Mouse (Mus musculus) kidney, postnatal 4 days (tissue): ENCODE results near the gene Rimbp3.
"Not testable (repeated sequence)": the region's sequence is repeated elsewhere in the genome, so short reads cannot be mapped to it uniquely, and the experiment has no call there.

Experiments
- DNase-seq, 2 experiments: peaks; one replicate each; pipeline ENCODE4 v3.0.0; 2021; ENCODE audit warnings: mixed read lengths in 2 of 2

Rimbp3 gene

DNA sequence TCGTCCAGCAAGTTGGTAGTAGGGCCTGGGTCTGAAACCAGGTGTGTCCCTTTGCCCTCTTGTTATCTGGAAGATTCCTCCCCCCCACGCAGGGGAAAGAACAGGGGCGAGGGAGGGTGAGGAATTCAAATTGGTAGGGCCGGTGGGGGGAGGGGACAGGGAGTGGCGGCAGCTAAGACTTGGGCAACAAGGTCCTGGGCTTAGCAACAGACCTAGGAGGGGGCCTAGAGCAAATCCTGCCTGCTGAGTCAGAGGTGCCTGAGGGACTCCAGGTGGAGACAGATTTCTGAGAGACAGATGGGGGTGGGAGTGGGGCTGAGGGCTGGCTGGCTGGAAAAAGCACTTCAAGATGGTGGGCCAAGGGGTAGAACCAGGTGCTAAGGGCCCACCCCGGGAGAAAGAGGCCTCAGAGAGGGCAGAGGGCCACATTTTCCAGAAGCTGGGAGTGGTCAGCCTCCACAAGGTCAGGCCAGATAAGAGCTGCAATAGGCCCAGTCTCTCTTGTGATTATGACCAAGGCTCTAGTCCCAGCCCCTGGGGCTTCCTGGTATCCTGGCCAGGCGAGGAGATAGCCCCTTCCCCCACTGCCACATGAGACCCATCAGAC lies 11.8 kb downstream of the Rimbp3 start:
- DNase-seq, result no peak

- peak; percentile 95 to 97 for DNase-seq
Measured at GRCm38 (mm10) chr16:17222197-17222596, 13.8 kb downstream of the Rimbp3 start.

DNA sequence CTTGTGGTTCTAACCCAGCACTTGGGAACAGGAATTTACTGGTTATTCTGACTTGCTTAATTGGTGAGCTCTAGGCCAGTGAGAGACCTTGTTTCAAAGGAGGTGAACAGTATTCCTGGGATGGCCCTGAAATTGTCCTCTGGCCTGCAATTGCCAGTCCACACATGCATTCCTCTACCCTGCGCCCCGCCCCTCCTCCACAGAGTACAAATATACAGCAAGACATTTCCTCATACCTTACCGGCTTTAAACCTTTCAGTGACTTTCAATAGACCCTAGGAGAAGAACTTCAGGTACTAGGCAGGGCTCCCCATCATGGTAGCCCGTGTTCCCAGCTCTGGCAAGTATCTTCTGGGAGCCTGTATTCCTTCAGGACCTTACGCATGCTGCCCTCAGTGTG lies 17.2 kb downstream of the Rimbp3 start:
- no peak for DNase-seq

DNA sequence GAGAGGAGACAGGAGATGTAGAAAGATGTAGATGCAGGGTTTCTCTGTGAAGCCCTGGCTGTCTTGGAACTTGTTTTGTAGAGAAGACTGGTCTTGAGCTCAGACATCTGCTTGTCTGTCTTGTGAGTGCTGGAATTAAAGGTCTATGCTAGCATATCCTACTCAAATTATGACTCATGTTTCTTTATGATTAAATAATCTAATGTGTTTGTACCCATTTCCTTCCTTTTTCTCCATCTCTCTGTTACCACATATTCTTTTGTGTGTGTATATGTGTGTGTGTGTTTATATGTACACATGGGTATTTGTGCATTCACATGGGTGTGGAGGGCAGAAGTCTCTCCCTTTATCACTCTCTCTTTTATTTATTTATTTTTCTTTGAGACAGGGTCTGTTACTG lies 18.1 kb downstream of the Rimbp3 start:
- no peak for DNase-seq

- not testable (repeated sequence) for DNase-seq
Measured at GRCm38 (mm10) chr16:17231523-17231922, 23.1 kb downstream of the Rimbp3 start.

DNA sequence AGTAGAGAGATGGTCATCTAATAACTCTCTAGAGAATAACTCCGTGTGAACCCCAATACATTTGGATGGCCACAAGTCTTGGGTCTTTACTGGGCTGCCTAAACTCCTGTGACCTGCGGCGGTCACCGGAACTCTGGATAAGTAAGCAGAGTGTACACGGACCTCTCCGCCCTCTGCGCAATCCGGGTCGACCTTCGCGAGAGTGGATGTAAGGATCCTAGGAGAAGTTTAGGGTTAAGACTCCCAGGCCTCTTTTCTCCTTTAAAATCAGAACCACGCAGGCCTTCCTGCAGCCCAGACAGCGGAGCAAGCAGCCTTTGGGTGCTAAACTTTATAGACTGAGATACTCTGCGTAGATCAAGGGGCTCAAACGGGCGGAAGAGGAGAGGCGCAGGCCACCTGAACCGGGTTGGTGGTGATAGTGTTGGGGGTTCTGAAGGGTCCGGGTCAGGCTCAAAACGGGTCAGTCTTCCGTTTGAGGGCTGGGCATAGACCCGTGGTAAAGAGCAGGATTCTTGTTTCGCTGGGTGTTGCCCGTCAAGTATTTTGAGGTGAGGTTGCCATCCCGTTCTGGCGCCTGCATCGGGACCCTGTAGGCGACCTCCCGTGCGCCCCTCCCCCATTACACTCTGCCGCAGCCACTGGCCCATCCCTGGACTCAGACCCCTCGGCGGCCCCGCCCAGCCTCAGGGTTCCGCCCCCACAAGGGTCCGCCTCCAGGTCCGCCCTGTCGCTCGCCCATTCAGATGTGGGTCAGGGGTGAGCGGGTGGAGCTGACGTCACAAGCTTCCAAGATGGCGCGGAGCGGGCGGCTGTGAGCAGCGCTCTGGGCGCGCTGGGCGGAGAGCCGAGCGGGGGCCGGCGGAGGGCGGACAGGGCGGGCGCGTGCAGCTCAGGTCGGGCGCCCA lies 24.6 kb downstream of the Rimbp3 start, which contains the start of gene Hic2:
Gene Hic2, plus strand, starts transcription at position 779 of the 908 bp plus-strand sequence.
- DNase-seq, result peak; percentile 97 to 98

DNA sequence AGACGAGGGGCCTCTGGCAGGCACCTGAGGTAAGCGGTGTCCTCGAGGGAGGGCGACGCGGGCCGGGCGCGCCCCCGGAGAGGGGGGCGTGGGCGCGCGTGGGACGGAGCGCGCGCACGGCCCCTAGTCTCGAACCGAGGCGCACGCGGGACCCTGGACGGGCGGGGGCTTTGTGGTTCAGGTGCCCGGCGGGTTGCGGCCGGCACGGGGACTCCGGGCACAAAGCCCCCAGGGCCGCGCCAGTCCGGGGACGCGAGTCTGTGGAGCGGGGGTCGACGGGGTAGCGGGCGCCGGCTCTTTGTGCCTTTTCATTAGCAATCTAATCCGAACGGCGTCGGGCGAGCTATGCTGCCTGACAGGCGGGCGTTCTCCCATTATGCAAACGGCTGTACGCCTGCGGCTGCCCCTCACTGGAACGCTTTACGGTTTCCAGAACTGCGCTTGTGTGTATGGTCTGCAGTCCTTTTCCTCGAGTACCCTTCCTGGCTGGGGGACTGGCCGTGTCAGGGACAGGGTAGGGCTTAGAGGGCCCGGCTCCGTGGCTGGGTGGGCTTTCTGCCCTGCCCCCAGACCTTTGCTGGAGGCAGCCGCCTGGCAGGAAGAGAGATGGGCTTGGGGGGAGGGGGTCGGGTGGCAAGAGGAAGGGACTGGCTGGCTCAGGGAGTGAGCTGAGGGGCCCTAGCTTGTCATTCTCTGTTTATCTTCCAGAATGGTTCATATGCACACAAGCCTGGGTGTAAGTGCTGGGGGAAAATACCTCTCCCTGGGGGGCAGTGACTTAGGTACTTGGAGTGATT lies 25.5 kb downstream of the Rimbp3 start:
- peak; percentile 66 to 78 for DNase-seq

DNA sequence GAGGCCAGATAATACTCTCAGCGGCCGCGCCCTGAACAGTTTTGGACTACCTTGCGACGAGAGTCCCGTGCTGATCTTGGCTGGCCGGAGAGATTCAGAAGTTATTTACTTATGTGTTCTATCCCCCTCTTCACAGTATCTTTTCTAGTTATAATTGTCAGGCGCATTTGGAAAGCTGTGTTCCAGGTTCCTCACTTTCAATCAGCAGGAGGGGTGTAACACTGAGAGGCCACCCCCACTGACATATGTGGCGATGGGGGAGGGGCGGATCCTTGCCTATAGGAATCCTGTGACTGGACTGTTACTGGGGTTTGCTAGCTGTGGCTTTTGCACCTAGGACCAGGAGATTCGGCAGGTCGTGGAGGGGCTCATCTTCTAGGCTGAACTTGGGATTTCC lies 26.1 kb downstream of the Rimbp3 start:
- peak; percentile 62 to 66 for DNase-seq

GRCm38 (mm10) chr16:17234916-17235665 lies 26.7 kb downstream of the Rimbp3 start:
- peak in 1 of 2 experiments; percentile 43 for DNase-seq

DNA sequence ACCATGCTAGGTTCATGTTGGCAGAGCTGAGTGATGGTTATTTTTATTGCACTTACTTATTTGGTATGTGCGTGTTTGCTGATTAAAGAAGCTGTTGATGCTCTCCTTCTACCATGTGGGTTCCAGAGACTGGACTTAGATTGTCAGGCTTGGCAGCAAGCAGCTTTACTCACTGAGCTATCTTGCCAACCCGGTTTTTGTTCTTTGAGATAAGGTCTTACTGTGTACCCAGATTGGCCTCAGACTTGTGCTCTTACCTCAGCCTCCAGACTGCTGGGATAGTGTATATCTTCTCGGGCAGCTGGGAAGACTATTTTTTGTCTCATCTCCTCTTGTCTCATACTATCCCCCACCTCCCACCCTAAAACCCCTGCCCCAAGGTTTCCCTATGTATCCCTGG lies 29.2 kb downstream of the Rimbp3 start:
- DNase-seq, result no peak

GRCm38 (mm10) chr16:17239409-17239808 lies 31.0 kb downstream of the Rimbp3 start:
- no peak for DNase-seq

GRCm38 (mm10) chr16:17243731-17244130 lies 35.3 kb downstream of the Rimbp3 start:
- no peak for DNase-seq

- DNase-seq, result no peak
Measured at GRCm38 (mm10) chr16:17244996-17245395, 36.6 kb downstream of the Rimbp3 start.

DNA sequence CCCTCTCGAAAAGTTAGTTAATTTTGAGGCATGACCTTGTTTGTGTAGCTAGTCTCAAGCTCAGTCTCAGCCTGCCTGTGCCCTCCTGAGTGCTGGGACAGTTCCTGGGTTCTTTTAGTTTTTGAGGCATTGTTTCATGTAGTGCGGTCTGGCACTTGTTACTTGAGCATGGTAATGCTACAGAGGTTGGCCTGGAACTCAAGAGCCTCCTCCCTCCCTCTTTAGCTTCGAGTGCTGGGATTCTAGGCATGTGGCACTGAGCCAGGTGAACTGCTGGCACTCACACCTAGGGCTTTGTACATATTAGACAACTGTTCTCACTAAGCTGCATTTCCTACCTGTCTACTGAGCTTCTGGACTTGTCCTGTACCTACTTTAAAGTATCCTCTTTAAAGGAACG lies 39.3 kb downstream of the Rimbp3 start:
- DNase-seq, result peak; percentile 43 to 61

DNA sequence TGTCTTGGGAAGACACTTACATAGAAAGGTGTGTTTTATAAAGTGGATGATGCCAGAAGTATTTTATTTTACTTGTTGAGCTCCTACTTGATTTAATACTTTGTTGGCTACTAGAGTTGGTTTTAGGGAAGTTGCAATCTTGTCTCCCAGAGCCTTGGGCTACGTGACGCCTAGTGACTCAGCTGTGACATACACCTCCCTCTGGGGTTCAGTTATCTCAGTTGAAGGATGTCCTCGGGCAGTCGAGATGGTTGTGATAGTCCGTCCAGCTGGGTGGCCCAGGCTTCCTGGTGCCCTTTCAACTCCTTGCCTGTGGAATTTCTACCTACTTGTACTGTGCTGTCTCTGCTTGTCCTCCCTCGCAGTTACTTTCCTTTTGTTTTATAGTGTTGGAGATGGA lies 40.7 kb downstream of the Rimbp3 start:
- no peak for DNase-seq

GRCm38 (mm10) chr16:17251539-17251938 lies 43.1 kb downstream of the Rimbp3 start:
- peak; percentile 85 to 87 for DNase-seq

DNA sequence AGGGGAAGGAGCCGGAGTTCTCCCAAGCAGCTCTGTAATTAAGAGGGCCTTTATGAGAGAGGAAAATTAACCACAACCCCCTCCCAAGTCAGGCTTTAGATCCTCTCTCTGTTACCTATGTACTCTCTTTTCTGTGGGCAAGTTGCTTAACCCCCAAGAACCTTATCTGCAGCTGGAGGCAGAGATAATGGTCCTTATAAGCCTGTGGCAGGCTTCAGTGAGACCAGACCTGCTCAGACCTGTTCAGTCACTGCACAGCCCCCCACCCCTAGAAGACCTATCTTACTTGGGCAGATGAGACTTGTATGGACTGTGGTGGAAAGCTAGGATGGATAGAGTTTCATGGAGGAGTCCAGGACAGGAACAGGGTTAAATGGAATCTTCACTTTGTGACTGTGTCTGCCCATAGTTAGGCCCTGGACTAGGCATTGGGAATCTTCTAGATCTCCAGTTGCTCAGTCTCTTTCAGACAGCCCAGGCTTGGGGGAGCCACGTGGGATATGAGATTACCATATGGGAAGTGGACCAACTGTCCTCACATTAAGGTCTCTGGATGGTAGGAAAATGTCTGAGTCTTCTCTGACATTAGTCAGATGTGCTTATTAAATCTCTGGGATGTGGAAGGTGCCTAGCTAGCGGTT lies 43.8 kb downstream of the Rimbp3 start:
- no peak for DNase-seq

- DNase-seq, result no peak
Measured at GRCm38 (mm10) chr16:17252841-17253240, 44.4 kb downstream of the Rimbp3 start.

GRCm38 (mm10) chr16:17254005-17254597 lies 45.7 kb downstream of the Rimbp3 start:
- DNase-seq, result peak in 1 of 2 experiments; percentile 52

DNA sequence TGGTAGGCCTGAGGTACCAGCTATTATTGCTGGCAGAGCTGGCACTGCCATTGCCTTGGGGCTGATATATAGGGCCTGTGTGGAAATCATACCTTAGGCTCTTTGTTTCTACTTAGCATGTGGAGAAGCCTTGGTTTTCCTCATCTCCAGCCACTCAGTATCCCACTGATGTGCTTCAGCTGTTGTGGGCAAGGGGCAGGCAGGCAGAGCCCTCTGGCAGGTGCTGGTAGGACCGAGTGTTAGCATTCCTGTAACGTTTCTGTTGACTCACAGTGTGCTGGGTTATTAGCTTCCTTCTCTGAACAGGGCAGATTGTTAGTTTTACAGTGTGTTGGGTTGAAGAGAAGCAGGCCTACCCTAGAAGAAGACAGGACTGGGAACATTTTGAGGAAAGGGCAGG lies 46.9 kb downstream of the Rimbp3 start:
- DNase-seq, result no peak

GRCm38 (mm10) chr16:17257359-17257821 lies 49.0 kb downstream of the Rimbp3 start:
- peak in 1 of 2 experiments; percentile 21 for DNase-seq
